Mouse (Mus musculus) lung, adult 2 months (tissue): ENCODE data around the gene Ska3. TPM values are rescaled to one million over a fixed set of nuclear protein-coding genes. Genes with fewer than 3 reads are reported as not detected.
A peak's percentile ranks its signal among the peaks of the same experiment; 100 is the strongest.
"Not testable (repeated sequence)": the region's sequence is repeated elsewhere in the genome, so short reads cannot be mapped to it uniquely, and the experiment has no call there.

Source experiments
- DNase-seq: peaks from one replicate; pipeline ENCODE4 v3.0.0; 2022
- H3K4me1 ChIP-seq: fragments of 200-500 bp; 2 replicates; pipeline ENCODE4 v1.6.1; 2011; ENCODE audit warnings: low read length; ENCODE audit not compliant: control insufficient read depth, insufficient read depth
- H3K4me3 ChIP-seq: fragments of 200-500 bp; replicated peaks from 2 replicates; pipeline ENCODE3; 2011; ENCODE audit warnings: low read depth, mild to moderate bottlenecking, control low read depth, low read length; ENCODE audit errors: extremely low read depth
- CTCF ChIP-seq: fragments of 200-500 bp; IDR thresholded peaks from 2 replicates; pipeline ENCODE4 v1.5.1; 2011; ENCODE audit warnings: mild to moderate bottlenecking, low read length, control low read depth; ENCODE audit not compliant: insufficient read depth
- POLR2A ChIP-seq: fragments of 200-500 bp; IDR thresholded peaks from 2 replicates; pipeline ENCODE4 v1.6.1; 2011; ENCODE audit warnings: low read depth, mild to moderate bottlenecking, control low read depth, low read length, borderline replicate concordance; ENCODE audit errors: extremely low read depth
- WGBS: fragments of 180-500 bp; shearing (Covaris S2); methylation state at CpG from one replicate; pipeline ENCODE4 v1.1.7; 2018; 5-methylcytosine and 5-hydroxymethylcytosine counted together
- polyA plus RNA-seq: library from polyadenylated mRNA; depleted of rRNA; stranded (reverse); fragments of >200 nt; gene quantifications from 2 replicates; pipeline ENCODE4 v1.2.3, GENCODE M21; 2012; rRNA removed

Ska3 gene
- polyA plus RNA-seq = 0.06 and 0.27 TPM in 2 replicates

DNA sequence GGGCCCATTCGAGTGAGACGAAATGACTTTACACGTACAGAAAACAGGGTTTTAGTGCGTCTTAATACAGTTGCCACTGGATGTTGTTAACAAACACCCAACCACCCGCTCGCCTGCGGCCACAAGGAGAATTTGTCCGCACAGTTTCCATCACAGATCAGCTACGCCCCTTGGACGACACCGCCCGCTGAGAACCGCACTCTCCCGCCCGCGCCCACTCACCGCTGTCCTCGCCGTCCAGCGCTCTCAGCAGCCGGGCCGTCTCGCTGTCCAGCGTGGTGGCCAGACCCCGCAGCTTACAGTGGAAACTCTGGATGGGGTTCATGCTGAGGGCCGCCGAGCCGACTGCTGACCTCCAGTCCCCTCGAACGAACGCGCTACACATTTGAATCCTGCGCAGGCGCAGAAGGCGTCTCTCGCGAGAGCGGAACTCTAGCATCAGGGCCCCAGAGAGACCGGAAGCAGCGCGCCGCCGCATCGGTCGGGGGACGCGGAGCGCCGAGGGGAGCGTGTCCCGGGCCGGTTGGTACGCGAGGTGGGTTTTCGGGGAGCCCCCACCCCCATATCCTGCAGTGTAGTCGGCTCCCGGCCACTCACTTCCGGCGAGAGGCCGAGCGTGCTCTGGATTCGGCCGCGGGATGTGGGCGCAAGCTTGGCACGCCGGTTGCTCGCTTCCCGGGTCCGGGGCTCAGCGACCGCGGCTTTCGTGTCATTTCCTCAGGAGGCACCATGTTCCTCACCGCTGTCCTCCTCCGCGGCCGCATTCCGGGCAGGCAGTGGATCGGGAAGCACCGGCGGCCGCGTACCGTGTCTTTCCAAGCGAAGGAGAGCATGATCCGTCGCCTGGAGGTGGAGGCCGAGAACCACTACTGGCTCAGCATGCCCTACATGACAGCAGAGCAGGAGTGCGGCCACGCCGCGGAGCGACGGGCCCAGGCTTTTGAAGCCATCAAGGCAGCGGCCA is at the start of gene Ska3, which contains the start of gene Mrpl57:
TSS of gene Ska3 (minus strand) at position 398 of the 964 bp plus-strand sequence.
TSS of gene Mrpl57 (plus strand) at position 447 of the 964 bp plus-strand sequence.
- H3K4me3 ChIP-seq = peak within 1 kb of the TSS; percentile 90
- no peak for TF ChIP-seq CTCF
- TF ChIP-seq POLR2A = peak; percentile 80
- DNase-seq = peak; percentile 94
- H3K4me1 ChIP-seq = peaks cover 8% of the 10 kb centered on the region
- WGBS = under 1% methylated on average over 96 of the region's 96 CpGs

DNA sequence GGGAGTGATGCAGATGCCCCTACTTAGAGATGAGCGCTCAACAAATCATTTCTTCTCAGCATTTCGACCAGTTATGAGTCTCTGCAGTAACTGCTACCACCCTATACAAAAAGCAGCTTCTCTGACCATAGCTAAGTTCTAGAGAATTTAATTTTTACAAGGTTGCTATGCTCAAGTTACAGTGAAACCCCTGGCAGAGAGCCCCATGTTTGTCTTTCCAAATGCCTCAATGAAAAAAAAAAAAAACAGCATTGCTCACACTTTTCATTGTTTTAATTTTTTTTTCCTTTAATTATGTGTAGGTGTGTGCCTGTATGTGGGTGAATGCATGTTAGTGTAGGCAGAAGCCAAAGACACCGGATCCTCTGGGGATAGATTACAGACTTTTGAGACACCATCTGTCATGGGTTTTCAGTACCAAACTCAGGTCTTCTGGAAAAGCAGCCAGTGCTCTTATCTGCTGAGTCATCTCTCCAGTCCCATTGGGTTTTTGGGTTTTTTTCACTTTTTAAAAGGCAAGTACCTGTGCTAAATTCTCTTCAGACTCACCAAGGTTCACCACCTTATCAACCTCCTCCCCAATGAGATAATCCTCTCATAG is 40.8 kb upstream of the Ska3 start:
- Histone ChIP-seq H3K4me1 (no peaks in the 10 kb centered on the region; the same call in 1 of the 2 replicates), H3K4me3 (no peak overlapping the region)
- no peak for TF ChIP-seq POLR2A
- no peak for TF ChIP-seq CTCF
- no peak for DNase-seq
- whole genome bisulfite sequencing = 87% methylated on average over 3 of the region's 3 CpGs

GRCm38 (mm10) chr14:57865256-57865655 is 39.3 kb upstream of the Ska3 start:
- TF ChIP-seq CTCF (no peak), POLR2A (no peak)
- 78% methylated on average over 3 of the region's 3 CpGs for WGBS
- Histone ChIP-seq H3K4me1 (no peaks in the 10 kb centered on the region; the same call in 1 of the 2 replicates), H3K4me3 (no peak overlapping the region)
- no peak for DNase-seq

GRCm38 (mm10) chr14:57863129-57863528 is 37.1 kb upstream of the Ska3 start:
- no peak for DNase-seq
- H3K4me3 ChIP-seq = no peak overlapping the region
- H3K4me1 ChIP-seq = no peaks in the 10 kb centered on the region; the same call in none of the 2 replicates
- no peak for TF ChIP-seq POLR2A
- 38% methylated on average over 2 of the region's 2 CpGs for WGBS

DNA sequence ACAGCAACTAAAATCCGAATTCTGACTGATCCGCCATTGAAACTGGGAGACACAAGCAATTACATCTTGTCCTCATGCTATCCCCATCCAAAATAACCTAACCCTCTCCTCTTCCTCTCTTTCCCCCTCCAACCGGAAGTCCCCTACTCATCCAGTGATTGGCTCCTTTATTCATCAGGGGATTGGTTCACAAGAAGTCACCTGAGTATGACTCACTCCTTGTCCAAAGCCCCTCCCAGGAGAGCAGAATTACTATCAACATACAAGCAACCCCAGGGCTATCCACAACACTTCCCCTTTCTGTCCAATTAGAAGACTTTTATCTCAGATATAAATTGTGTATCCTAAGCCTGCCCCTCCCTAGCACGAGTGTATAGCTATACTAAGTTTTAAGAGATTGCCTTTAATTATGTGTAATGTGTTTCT is 36.0 kb upstream of the Ska3 start:
- no peak for DNase-seq
- 79% methylated on average over 4 of the region's 4 CpGs for WGBS
- H3K4me1 ChIP-seq = no peaks in the 10 kb centered on the region; the same call in none of the 2 replicates
- no peak overlapping the region for H3K4me3 ChIP-seq
- no peak for TF ChIP-seq POLR2A
- TF ChIP-seq CTCF = no peak

DNA sequence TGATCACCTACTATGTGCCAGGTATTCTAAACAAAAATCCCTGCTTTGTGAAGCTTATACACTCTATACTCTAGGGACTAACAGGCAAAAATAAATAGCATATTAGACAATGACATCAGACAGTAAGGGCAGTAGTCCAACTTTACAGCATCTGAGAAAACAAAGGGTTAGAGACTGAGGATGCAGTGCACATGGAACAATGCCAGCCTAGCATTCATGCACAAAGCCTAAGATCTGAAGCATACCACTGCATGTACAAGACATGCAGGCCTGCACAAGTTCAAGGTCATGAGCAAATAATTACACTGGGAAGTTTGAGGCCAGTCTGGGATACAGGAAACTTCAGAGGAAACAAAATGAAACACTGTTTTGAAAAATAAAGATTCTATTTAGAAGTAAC is 33.5 kb upstream of the Ska3 start:
- Histone ChIP-seq H3K4me1 (no peaks in the 10 kb centered on the region; the same call in none of the 2 replicates), H3K4me3 (no peak overlapping the region)
- DNase-seq = no peak
- TF ChIP-seq POLR2A (no peak), CTCF (no peak)

- DNase-seq = no peak
- no peak for TF ChIP-seq POLR2A
- TF ChIP-seq CTCF = no peak
- no peaks in the 10 kb centered on the region; the same call in none of the 2 replicates for H3K4me1 ChIP-seq
- 98% methylated on average over 2 of the region's 2 CpGs for WGBS
- H3K4me3 ChIP-seq = no peak overlapping the region
Measured at GRCm38 (mm10) chr14:57858601-57859000, 32.6 kb upstream of the Ska3 start.

GRCm38 (mm10) chr14:57856037-57856436 is 30.1 kb upstream of the Ska3 start:
- DNase-seq, H3K4me3 ChIP-seq, H3K4me1 ChIP-seq: not testable (repeated sequence)

- Histone ChIP-seq H3K4me3 (no peak overlapping the region), H3K4me1 (no peaks in the 10 kb centered on the region)
- 84% methylated on average over 2 of the region's 2 CpGs for WGBS
- DNase-seq = no peak
- TF ChIP-seq CTCF = no peak
- no peak for TF ChIP-seq POLR2A
Measured at GRCm38 (mm10) chr14:57852961-57853360, 27.0 kb upstream of the Ska3 start.
